Comparison of ENCODE assay signal across 8 mouse cellular contexts in genomic region chr9:13661768-13662623, GRCm38 (mm10).
A peak's percentile ranks its signal among the peaks of the same experiment; 100 is the strongest.
DNase-seq lines count a peak whose midpoint lies in the region; ATAC-seq and TF ChIP-seq lines count a peak whose summit lies in the region.

No protein-coding gene starts in this region.

- H3K36me3 ChIP-seq in kidney, postnatal 0 days (ENCODE audit: insufficient read depth, low read length), result no peaks in the 10 kb centered on the region
- H3K36me3 ChIP-seq in forebrain, embryonic 13.5 days (ENCODE audit: poor library complexity, severe bottlenecking), result no peaks in the 10 kb centered on the region
- no peaks in the 10 kb centered on the region for H3K36me3 ChIP-seq in intestine, embryonic 15.5 days
- no peaks in the 10 kb centered on the region for H3K36me3 ChIP-seq in midbrain, embryonic 13.5 days

- peak; percentile 47 for DNase-seq in kidney, postnatal 0 days (ENCODE audit: low spot score)
- DNase-seq in kidney, postnatal 36 days, result no peak
- no peak for DNase-seq in right cerebral cortex, adult 2 months (ENCODE audit: low spot score in 2 of 2)
- no peak for DNase-seq in adrenal gland, postnatal 25 days
- no peak for DNase-seq in layer of hippocampus, adult 9-10 months (ENCODE audit: low spot score)

- no peaks in the 10 kb centered on the region for H3K9me3 ChIP-seq in kidney, postnatal 0 days (replicated peaks; ENCODE audit: low read length)
- H3K9me3 ChIP-seq in forebrain, embryonic 13.5 days (replicated peaks), result no peaks in the 10 kb centered on the region
- no peaks in the 10 kb centered on the region for H3K9me3 ChIP-seq in intestine, embryonic 15.5 days
- no peaks in the 10 kb centered on the region for H3K9me3 ChIP-seq in midbrain, embryonic 13.5 days

- TF ChIP-seq CTCF in kidney, postnatal 0 days (IDR thresholded peaks at IDR 0.05; ENCODE audit: low read depth), result no peak

- no peak overlapping the region for H3K4me3 ChIP-seq in kidney, postnatal 0 days (replicated peaks; ENCODE audit: low read depth, low read length)
- no peak overlapping the region for H3K4me3 ChIP-seq in forebrain, embryonic 13.5 days
- H3K4me3 ChIP-seq in intestine, embryonic 15.5 days (replicated peaks), result no peak overlapping the region
- H3K4me3 ChIP-seq in midbrain, embryonic 13.5 days (replicated peaks), result no peak overlapping the region

- no peak for ATAC-seq in kidney, postnatal 0 days (replicated peaks; ENCODE audit: low FRiP score, low read depth)
- ATAC-seq in forebrain, embryonic 13.5 days, result peak; percentile 33; the same call in 1 of the 2 replicates
- peak; percentile 74 for ATAC-seq in intestine, embryonic 15.5 days
- ATAC-seq in midbrain, embryonic 13.5 days, result peak; percentile 63; the same call in 1 of the 2 replicates

- H3K4me1 ChIP-seq in kidney, postnatal 0 days (replicated peaks; ENCODE audit: insufficient read depth, low read length), result peaks cover 10% of the 10 kb centered on the region; the same call in 1 of the 2 replicates
- peaks cover 12% of the 10 kb centered on the region for H3K4me1 ChIP-seq in forebrain, embryonic 13.5 days
- peaks cover 9% of the 10 kb centered on the region for H3K4me1 ChIP-seq in intestine, embryonic 15.5 days (replicated peaks)
- H3K4me1 ChIP-seq in midbrain, embryonic 13.5 days (replicated peaks), result peaks cover 17% of the 10 kb centered on the region

- WGBS in kidney, postnatal 0 days, result 6% methylated on average over 12 of the region's 12 CpGs
- 4% methylated on average over 12 of the region's 12 CpGs for WGBS in forebrain, embryonic 13.5 days
- 3% methylated on average over 12 of the region's 12 CpGs for WGBS in intestine, embryonic 15.5 days
- 3% methylated on average over 12 of the region's 12 CpGs for WGBS in midbrain, embryonic 13.5 days

- 0 out of 2 replicates have a peak overlapping the region, but pooled peaks have one; percentile 31 for H3K27ac ChIP-seq in kidney, postnatal 0 days
- H3K27ac ChIP-seq in forebrain, embryonic 13.5 days, result no peak overlapping the region
- H3K27ac ChIP-seq in intestine, embryonic 15.5 days, result peak overlapping the region; percentile 59
- H3K27ac ChIP-seq in midbrain, embryonic 13.5 days, result no peak overlapping the region

- no peaks in the 10 kb centered on the region for H3K27me3 ChIP-seq in kidney, postnatal 0 days (ENCODE audit: insufficient read depth, low read length)
- H3K27me3 ChIP-seq in forebrain, embryonic 13.5 days, result no peaks in the 10 kb centered on the region
- no peaks in the 10 kb centered on the region for H3K27me3 ChIP-seq in intestine, embryonic 15.5 days (replicated peaks)
- H3K27me3 ChIP-seq in midbrain, embryonic 13.5 days, result no peaks in the 10 kb centered on the region

- peak overlapping the region; percentile 40; the same call in 1 of the 2 replicates for H3K9ac ChIP-seq in kidney, postnatal 0 days (ENCODE audit: low read depth, low read length)
- H3K9ac ChIP-seq in forebrain, embryonic 13.5 days, result 0 out of 2 replicates have a peak overlapping the region, but pooled peaks have one; percentile 18
- 0 out of 2 replicates have a peak overlapping the region, but pooled peaks have one; percentile 3 for H3K9ac ChIP-seq in intestine, embryonic 15.5 days
- H3K9ac ChIP-seq in midbrain, embryonic 13.5 days (replicated peaks), result 0 out of 2 replicates have a peak overlapping the region, but pooled peaks have one; percentile 14

- peak overlapping the region; percentile 45 for H3K4me2 ChIP-seq in kidney, postnatal 0 days (ENCODE audit: low read length)
- peak overlapping the region; percentile 21; the same call in 1 of the 2 replicates for H3K4me2 ChIP-seq in forebrain, embryonic 13.5 days
- peak overlapping the region; percentile 42 for H3K4me2 ChIP-seq in intestine, embryonic 15.5 days (replicated peaks)
- peak overlapping the region; percentile 28 for H3K4me2 ChIP-seq in midbrain, embryonic 13.5 days (replicated peaks)

Comparison
In these comparisons a context has a peak if more than half of its experiments do, and no peak if none do; other contexts are left out.
1. H3K27ac ChIP-seq: peak in kidney, postnatal 0 days (single experiment) and intestine, embryonic 15.5 days (single experiment); none in forebrain, embryonic 13.5 days (single experiment) and midbrain, embryonic 13.5 days (single experiment).
2. Peak in every context shown above with its lines, with median percentiles within 50 percentile points of each other: H3K4me2 ChIP-seq and H3K9ac ChIP-seq.